Comparison of ENCODE assay signal across 8 mouse cellular contexts in genomic region chr10:42957881-42958651, GRCm38 (mm10).
DNase-seq lines count a peak whose midpoint lies in the region; ATAC-seq lines count a peak whose summit lies in the region.

No protein-coding gene starts in this region.

- peak; percentile 87 for ATAC-seq in cerebellum, adult (ENCODE audit: insufficient number of reproducible peaks, low FRiP score, low TSS enrichment)
- peak; percentile 91 for ATAC-seq in forebrain, embryonic 15.5 days (replicated peaks)
- ATAC-seq in hematopoietic stem cell, adult 5-6 weeks (replicated peaks in 1 of 2; ENCODE audit: insufficient read depth in 1 of 2, low FRiP score in 2 of 2, low TSS enrichment in 1 of 2, low read depth in 1 of 2, poor library complexity in 2 of 2, severe bottlenecking in 2 of 2), result peak; percentile 63 to 65; a peak in 3 of 4 replicates
- peak; percentile 74; the same call in 1 of the 2 replicates for ATAC-seq in lung, embryonic 15.5 days (ENCODE audit: borderline replicate concordance, extremely low read depth, low FRiP score, low TSS enrichment)

- peak overlapping the region; percentile 33 for H3K4me3 ChIP-seq in forebrain, embryonic 15.5 days
- H3K4me3 ChIP-seq in lung, embryonic 15.5 days, result peak overlapping the region; percentile 37

- peaks cover 4% of the 10 kb centered on the region; the same call in 1 of the 2 replicates for H3K9me3 ChIP-seq in forebrain, embryonic 15.5 days
- no peaks in the 10 kb centered on the region for H3K9me3 ChIP-seq in lung, embryonic 15.5 days

- H3K4me2 ChIP-seq in forebrain, embryonic 15.5 days (replicated peaks), result peak overlapping the region; percentile 46
- peak overlapping the region; percentile 54 for H3K4me2 ChIP-seq in lung, embryonic 15.5 days

- peak overlapping the region; percentile 46 for H3K9ac ChIP-seq in forebrain, embryonic 15.5 days (replicated peaks)
- peak overlapping the region; percentile 29 for H3K9ac ChIP-seq in lung, embryonic 15.5 days

- peak; percentile 44 for DNase-seq in MEL-GATA-1-ER (ENCODE audit: extremely low read depth, low read depth)
- peak; percentile 36 to 74 for DNase-seq in layer of hippocampus, adult 8-10 months (ENCODE audit: low spot score in 2 of 2)
- peak; percentile 87 for DNase-seq in retina, embryonic 14.5 days (ENCODE audit: low spot score)
- peak; percentile 48 to 71 for DNase-seq in urinary bladder, postnatal 4 days (ENCODE audit: low spot score in 2 of 2)

- no peaks in the 10 kb centered on the region for H3K27me3 ChIP-seq in forebrain, embryonic 15.5 days
- H3K27me3 ChIP-seq in lung, embryonic 15.5 days, result peaks cover 41% of the 10 kb centered on the region

- H3K36me3 ChIP-seq in forebrain, embryonic 15.5 days, result no peaks in the 10 kb centered on the region
- no peaks in the 10 kb centered on the region for H3K36me3 ChIP-seq in lung, embryonic 15.5 days

- 2% methylated on average over 21 of the region's 21 CpGs for WGBS in forebrain, embryonic 15.5 days
- WGBS in lung, embryonic 15.5 days, result 6% methylated on average over 21 of the region's 21 CpGs

- H3K4me1 ChIP-seq in forebrain, embryonic 15.5 days, result peaks cover 14% of the 10 kb centered on the region
- H3K4me1 ChIP-seq in lung, embryonic 15.5 days, result peaks cover 5% of the 10 kb centered on the region; the same call in 1 of the 2 replicates

- no peak overlapping the region for H3K27ac ChIP-seq in forebrain, embryonic 15.5 days (replicated peaks)
- no peak overlapping the region for H3K27ac ChIP-seq in lung, embryonic 15.5 days
